Mouse (Mus musculus) mouse embryonic stem cell (cell line): ENCODE results near the gene Vmn1r85.
"Not testable (repeated sequence)": the region's sequence is repeated elsewhere in the genome, so short reads cannot be mapped to it uniquely, and the experiment has no call there.

Experiments used
- in situ Hi-C, 2 experiments: fragments of 300-500 bp; cut with MboI; formaldehyde crosslinking; loops; 1 replicate in 1 of 2; 3 replicates in 1 of 2; pipeline ENCODE4 v1.14.3; 2019 to 2020; ENCODE audit warnings: low sequenced_read_pairs in 2 of 2, low pct_unique_long_range_greater_than_20kb in 1 of 2, mixed read lengths in 1 of 2; ENCODE audit not compliant: unreplicated experiment in 1 of 2

The Vmn1r85 gene

GRCm38 (mm10) chr7:13095073-13095472, at the start of gene Vmn1r85:
Gene Vmn1r85, minus strand, starts transcription at chr7:13095173.
- in situ Hi-C loops = no loop called here

- in situ Hi-C loops = no loop called here
Observed at GRCm38 (mm10) chr7:13140057-13140456, 45.1 kb upstream of the Vmn1r85 start, which contains the start of gene Vmn1r87. Gene Vmn1r87, minus strand, starts transcription at chr7:13140157.

GRCm38 (mm10) chr7:13137340-13137739, 42.4 kb upstream of the Vmn1r85 start:
- in situ Hi-C loops = no loop called here

- in situ Hi-C loops = no loop called here
Observed at GRCm38 (mm10) chr7:13131856-13132255, 36.9 kb upstream of the Vmn1r85 start.

- in situ Hi-C loops = not testable (repeated sequence)
Observed at GRCm38 (mm10) chr7:13123554-13124153, 28.7 kb upstream of the Vmn1r85 start.

- in situ Hi-C loops = no loop called here
Observed at GRCm38 (mm10) chr7:13119817-13120216, 24.8 kb upstream of the Vmn1r85 start, which contains the start of gene Vmn1r86. Gene Vmn1r86, minus strand, starts transcription at chr7:13119917.

GRCm38 (mm10) chr7:13072293-13072692, 22.7 kb downstream of the Vmn1r85 start:
- in situ Hi-C loops = loop anchor here (25.0 kb wide), 2 partner anchors 215 to 1240 kb away; partner anchors contain the start of genes Lig1 (in 2 of the 2) and Zswim9 (in 2 of the 2)

GRCm38 (mm10) chr7:13063399-13063798, 31.6 kb downstream of the Vmn1r85 start:
- in situ Hi-C loops = loop anchor here (10.0 to 25.0 kb wide), 3 partner anchors 224 to 1261 kb away; partner anchors contain the start of genes Lig1 (in 2 of the 2) and Zswim9 (in 2 of the 2)

- in situ Hi-C loops = loop anchor here (25.0 kb wide), 2 partner anchors 228 to 1253 kb away; partner anchors contain the start of genes Lig1 (in 2 of the 2) and Zswim9 (in 2 of the 2)
Observed at GRCm38 (mm10) chr7:13059536-13059935, 35.4 kb downstream of the Vmn1r85 start.

GRCm38 (mm10) chr7:13056913-13057700, 37.9 kb downstream of the Vmn1r85 start:
- in situ Hi-C loops = loop anchor here (25.0 kb wide), 2 partner anchors 230 to 1255 kb away; partner anchors contain the start of genes Lig1 (in 2 of the 2) and Zswim9 (in 2 of the 2)

GRCm38 (mm10) chr7:13054287-13055010, 40.5 kb downstream of the Vmn1r85 start, which contains the start of gene Mzf1:
Gene Mzf1, minus strand, starts transcription at chr7:13054764.
- in situ Hi-C loops = loop anchor here (25.0 kb wide), 2 partner anchors 233 to 1258 kb away; partner anchors contain the start of genes Lig1 (in 2 of the 2) and Zswim9 (in 2 of the 2)

- in situ Hi-C loops = loop anchor here (25.0 kb wide), 2 partner anchors 233 to 1258 kb away; partner anchors contain the start of genes Lig1 (in 2 of the 2) and Zswim9 (in 2 of the 2)
Observed at GRCm38 (mm10) chr7:13053961-13054286, 41.0 kb downstream of the Vmn1r85 start.

GRCm38 (mm10) chr7:13053501-13053900, 41.5 kb downstream of the Vmn1r85 start:
- in situ Hi-C loops = loop anchor here (25.0 kb wide), 2 partner anchors 234 to 1259 kb away; partner anchors contain the start of genes Lig1 (in 2 of the 2) and Zswim9 (in 2 of the 2)

GRCm38 (mm10) chr7:13053001-13053400, 42.0 kb downstream of the Vmn1r85 start:
- in situ Hi-C loops = loop anchor here (25.0 kb wide), 2 partner anchors 234 to 1259 kb away; partner anchors contain the start of genes Lig1 (in 2 of the 2) and Zswim9 (in 2 of the 2)

- in situ Hi-C loops = no loop called here
Observed at GRCm38 (mm10) chr7:13046084-13046483, 48.9 kb downstream of the Vmn1r85 start.

- in situ Hi-C loops = loop anchor here in 1 of 2 experiments (5.0 kb wide), 1 partner anchor 37 kb away; no protein-coding TSS in a partner anchor
Observed at GRCm38 (mm10) chr7:13044254-13044625, 50.7 kb downstream of the Vmn1r85 start.

- in situ Hi-C loops = loop anchor here in 1 of 2 experiments (5.0 kb wide), 1 partner anchor 36 kb away; no protein-coding TSS in a partner anchor
Observed at GRCm38 (mm10) chr7:13043445-13044253, 51.3 kb downstream of the Vmn1r85 start.
